Mouse (Mus musculus): ENCODE results near the gene Blcap. TPM values are rescaled to one million over a fixed set of nuclear protein-coding genes. Genes with fewer than 3 reads are reported as not detected.

Blcap gene
- polyA plus RNA-seq, 1 experiment = 27.1 TPM

GRCm38 (mm10) chr2:157534163-157534562 lies 36.9 kb downstream of the Blcap start:
- no peak for TF ChIP-seq MYOG (IDR thresholded peaks at IDR 0.05; ENCODE audit: control insufficient read depth in 1 of 3, insufficient read depth in 1 of 3, insufficient read length in 2 of 3, low read depth in 2 of 3)
- TF ChIP-seq TCF3 (IDR thresholded peaks at IDR 0.05; ENCODE audit: insufficient read length, low read depth) = no peak
- no peak for TF ChIP-seq CEBPB (IDR thresholded peaks at IDR 0.05; ENCODE audit: insufficient read depth, poor library complexity, severe bottlenecking)
- TF ChIP-seq POLR2A (IDR thresholded peaks at IDR 0.05; ENCODE audit: insufficient read length, low read depth) = no peak
- Histone ChIP-seq H3K4me2 (ENCODE audit: low read depth) (no peak overlapping the region), H3K4me3 (no peak overlapping the region), H3ac (ENCODE audit: control insufficient read depth, insufficient read length) (no peak overlapping the region), H3K27me3 (ENCODE audit: control insufficient read depth, insufficient read depth, insufficient read length) (peaks cover 23% of the 10 kb centered on the region), H3K36me3 (ENCODE audit: control insufficient read depth, insufficient read depth) (no peaks in the 10 kb centered on the region), H3K79me2 (ENCODE audit: control insufficient read depth, insufficient read depth) (no peaks in the 10 kb centered on the region)

DNA sequence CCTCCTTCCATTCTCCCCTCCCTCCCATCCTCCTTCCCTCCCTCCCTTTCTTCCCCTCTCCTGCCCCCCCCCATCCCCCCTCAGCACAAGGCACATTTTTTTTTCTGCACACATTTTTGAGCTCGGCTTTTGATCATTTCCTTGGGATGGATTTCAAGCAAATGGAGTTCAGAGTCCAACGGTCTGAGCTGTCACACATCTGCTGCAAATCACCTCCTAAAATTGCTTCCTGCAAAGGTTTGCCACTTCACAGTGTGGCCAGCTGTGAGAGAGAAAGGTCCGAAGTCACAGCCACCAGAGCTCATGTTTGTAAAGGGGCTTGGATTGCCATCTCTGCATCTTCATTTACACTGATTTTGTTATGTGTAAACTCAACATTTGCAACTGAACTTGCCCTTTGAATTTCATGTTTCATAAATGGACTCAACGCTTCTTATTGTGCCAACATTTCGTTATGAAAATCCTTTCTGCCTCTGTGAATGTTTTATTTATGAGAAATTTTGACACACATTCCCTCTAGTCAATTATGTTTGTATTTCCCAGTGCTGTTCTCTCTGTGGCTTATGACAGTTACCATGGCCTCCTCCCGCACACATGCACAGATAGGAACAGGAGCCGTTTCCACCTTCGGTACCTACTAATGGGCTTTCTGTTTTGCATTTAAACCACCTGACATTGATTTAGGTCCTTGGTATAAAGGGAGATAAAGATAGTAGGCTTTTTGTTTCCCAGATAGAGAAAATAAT lies 39.2 kb downstream of the Blcap start:
- peaks cover 27% of the 10 kb centered on the region for H3K27me3 ChIP-seq (ENCODE audit: control insufficient read depth, insufficient read depth, insufficient read length)
- H3ac ChIP-seq (ENCODE audit: control insufficient read depth, insufficient read length) = no peak overlapping the region
- no peak overlapping the region for H3K4me2 ChIP-seq (ENCODE audit: low read depth)
- TF ChIP-seq POLR2A (IDR thresholded peaks at IDR 0.05; ENCODE audit: insufficient read length, low read depth) (no peak), POLR2AphosphoS2 (IDR thresholded peaks at IDR 0.05; ENCODE audit: insufficient read length, low read depth) (no peak), USF1 (IDR thresholded peaks at IDR 0.05; ENCODE audit: low read depth) (no peak), TCF12 (IDR thresholded peaks at IDR 0.05; ENCODE audit: insufficient read depth, poor library complexity, severe bottlenecking) (no peak), CEBPB (IDR thresholded peaks at IDR 0.05; ENCODE audit: insufficient read depth, poor library complexity, severe bottlenecking) (no peak), TCF3 (IDR thresholded peaks at IDR 0.05; ENCODE audit: insufficient read length, low read depth) (no peak), MYOD1 (IDR thresholded peaks at IDR 0.05; ENCODE audit: control insufficient read depth in 1 of 3, insufficient read length in 2 of 3, low read depth in 2 of 3) (no peak), E2F4 (IDR thresholded peaks at IDR 0.05; ENCODE audit: insufficient read depth) (no peak), SRF (IDR thresholded peaks at IDR 0.05; ENCODE audit: control insufficient read depth, insufficient read length, low read depth) (no peak), MAX (IDR thresholded peaks at IDR 0.05; ENCODE audit: low read depth) (no peak), MYOG (IDR thresholded peaks at IDR 0.05; ENCODE audit: control insufficient read depth in 1 of 3, insufficient read depth in 1 of 3, insufficient read length in 2 of 3, low read depth in 2 of 3) (no peak), REST (IDR thresholded peaks at IDR 0.05; ENCODE audit: insufficient read depth, insufficient read length) (no peak)
- H3K4me3 ChIP-seq = no peak overlapping the region
- no peaks in the 10 kb centered on the region for H3K36me3 ChIP-seq (ENCODE audit: control insufficient read depth, insufficient read depth)
- no peaks in the 10 kb centered on the region for H3K79me2 ChIP-seq (ENCODE audit: control insufficient read depth, insufficient read depth)

DNA sequence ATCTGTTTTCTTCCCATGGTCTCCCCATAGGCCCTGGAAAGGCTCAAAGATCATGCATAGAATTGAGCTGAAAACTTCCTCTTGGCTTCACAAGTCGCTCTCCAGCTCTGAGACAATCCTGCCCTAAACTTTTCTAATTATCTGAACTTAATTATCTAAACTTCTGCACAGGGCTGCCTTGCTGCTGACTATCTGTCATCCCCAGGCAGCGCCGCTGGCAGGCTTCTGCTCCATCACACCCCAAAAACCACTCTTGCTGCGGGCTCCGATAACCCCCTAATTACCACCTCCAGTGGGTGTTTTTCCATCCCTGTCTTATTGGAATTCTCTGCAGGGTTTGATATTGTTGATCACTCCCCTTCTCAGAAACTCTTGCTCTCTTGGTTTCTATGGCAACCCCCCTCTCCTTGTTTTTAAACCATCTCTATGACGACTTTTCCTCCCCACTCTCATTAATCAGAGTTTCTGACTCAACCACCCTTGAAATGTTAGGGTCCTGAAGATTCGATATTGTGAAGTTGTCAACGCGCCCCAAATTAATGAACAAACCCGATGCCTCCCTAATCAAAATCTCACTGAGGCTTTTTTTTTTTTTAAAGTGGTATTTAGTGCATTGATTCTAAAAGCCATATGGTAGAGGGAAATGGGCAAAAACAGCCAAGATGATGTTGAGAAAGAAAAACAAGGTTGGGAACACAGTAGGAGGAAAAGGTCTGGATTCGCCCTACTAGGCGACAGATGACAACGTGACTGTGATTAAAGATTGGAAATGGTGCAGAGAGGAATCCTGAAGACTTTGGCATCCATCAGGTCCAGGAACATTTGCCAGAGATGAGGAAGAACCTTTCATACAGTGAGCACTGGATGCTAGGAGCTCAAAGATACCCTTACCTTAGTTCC lies 40.8 kb downstream of the Blcap start:
- TF ChIP-seq POLR2A (IDR thresholded peaks at IDR 0.05; ENCODE audit: insufficient read length, low read depth) (no peak), SRF (IDR thresholded peaks at IDR 0.05; ENCODE audit: control insufficient read depth, insufficient read length, low read depth) (no peak), E2F4 (IDR thresholded peaks at IDR 0.05; ENCODE audit: insufficient read depth) (no peak), TCF12 (IDR thresholded peaks at IDR 0.05; ENCODE audit: insufficient read depth, poor library complexity, severe bottlenecking) (no peak), MAX (IDR thresholded peaks at IDR 0.05; ENCODE audit: low read depth) (no peak), MYOD1 (IDR thresholded peaks at IDR 0.05; ENCODE audit: control insufficient read depth in 1 of 3, insufficient read length in 2 of 3, low read depth in 2 of 3) (no peak), MYOG (IDR thresholded peaks at IDR 0.05; ENCODE audit: control insufficient read depth in 1 of 3, insufficient read depth in 1 of 3, insufficient read length in 2 of 3, low read depth in 2 of 3) (no peak), REST (IDR thresholded peaks at IDR 0.05; ENCODE audit: insufficient read depth, insufficient read length) (no peak), CEBPB (IDR thresholded peaks at IDR 0.05; ENCODE audit: insufficient read depth, poor library complexity, severe bottlenecking) (no peak), TCF3 (IDR thresholded peaks at IDR 0.05; ENCODE audit: insufficient read length, low read depth) (no peak), POLR2AphosphoS2 (IDR thresholded peaks at IDR 0.05; ENCODE audit: insufficient read length, low read depth) (no peak), USF1 (IDR thresholded peaks at IDR 0.05; ENCODE audit: low read depth) (no peak)
- Histone ChIP-seq H3K4me3 (no peak overlapping the region), H3K36me3 (ENCODE audit: control insufficient read depth, insufficient read depth) (no peaks in the 10 kb centered on the region), H3K79me2 (ENCODE audit: control insufficient read depth, insufficient read depth) (no peaks in the 10 kb centered on the region), H3ac (ENCODE audit: control insufficient read depth, insufficient read length) (no peak overlapping the region), H3K27me3 (ENCODE audit: control insufficient read depth, insufficient read depth, insufficient read length) (peaks cover 36% of the 10 kb centered on the region), H3K4me2 (ENCODE audit: low read depth) (no peak overlapping the region)

DNA sequence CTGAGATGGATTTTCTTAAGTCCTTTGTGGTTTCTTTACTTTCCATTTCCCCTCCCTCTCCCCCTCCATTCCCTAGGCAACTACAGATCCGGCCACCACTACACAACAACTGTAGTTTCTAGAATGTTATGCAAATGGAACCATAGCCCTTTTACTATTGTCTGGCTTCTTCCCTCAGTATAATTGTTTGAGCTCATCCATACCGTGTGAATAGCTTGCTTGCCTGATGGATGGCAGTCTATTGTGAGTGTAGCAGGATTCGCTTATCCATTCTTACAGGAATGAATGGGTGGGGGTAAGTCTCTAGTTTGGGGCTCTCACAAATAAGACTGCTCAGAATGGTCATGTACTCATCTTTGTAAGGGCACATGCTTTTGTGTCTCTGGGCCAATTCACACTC lies 48.5 kb downstream of the Blcap start:
- H3K79me2 ChIP-seq (ENCODE audit: control insufficient read depth, insufficient read depth) = no peaks in the 10 kb centered on the region

More for the DNA sequence above, 48.5 kb downstream of the Blcap start:
- no peak for TF ChIP-seq REST (IDR thresholded peaks at IDR 0.05; ENCODE audit: insufficient read depth, insufficient read length)
- no peak for TF ChIP-seq TCF3 (IDR thresholded peaks at IDR 0.05; ENCODE audit: insufficient read length, low read depth)
- TF ChIP-seq MYOG (IDR thresholded peaks at IDR 0.05; ENCODE audit: control insufficient read depth in 1 of 3, insufficient read depth in 1 of 3, insufficient read length in 2 of 3, low read depth in 2 of 3) = no peak
- no peak for TF ChIP-seq MYOD1 (IDR thresholded peaks at IDR 0.05; ENCODE audit: control insufficient read depth in 1 of 3, insufficient read length in 2 of 3, low read depth in 2 of 3)
- no peak for TF ChIP-seq SRF (IDR thresholded peaks at IDR 0.05; ENCODE audit: control insufficient read depth, insufficient read length, low read depth)
- TF ChIP-seq TCF12 (IDR thresholded peaks at IDR 0.05; ENCODE audit: insufficient read depth, poor library complexity, severe bottlenecking) = no peak
- no peak for TF ChIP-seq USF1 (IDR thresholded peaks at IDR 0.05; ENCODE audit: low read depth)
- TF ChIP-seq MAX (IDR thresholded peaks at IDR 0.05; ENCODE audit: low read depth) = no peak
- TF ChIP-seq E2F4 (IDR thresholded peaks at IDR 0.05; ENCODE audit: insufficient read depth) = no peak
- no peak for TF ChIP-seq POLR2A (IDR thresholded peaks at IDR 0.05; ENCODE audit: insufficient read length, low read depth)
- no peak for TF ChIP-seq POLR2AphosphoS2 (IDR thresholded peaks at IDR 0.05; ENCODE audit: insufficient read length, low read depth)
- no peak for TF ChIP-seq CEBPB (IDR thresholded peaks at IDR 0.05; ENCODE audit: insufficient read depth, poor library complexity, severe bottlenecking)
- peaks cover 65% of the 10 kb centered on the region for H3K27me3 ChIP-seq (ENCODE audit: control insufficient read depth, insufficient read depth, insufficient read length)
- H3K36me3 ChIP-seq (ENCODE audit: control insufficient read depth, insufficient read depth) = no peaks in the 10 kb centered on the region
- H3K4me2 ChIP-seq (ENCODE audit: low read depth) = no peak overlapping the region
- no peak overlapping the region for H3K4me3 ChIP-seq
- H3ac ChIP-seq (ENCODE audit: control insufficient read depth, insufficient read length) = no peak overlapping the region
